Mouse (Mus musculus): ENCODE measurements around the gene Hspa1l. TPM values are rescaled to one million over a fixed set of nuclear protein-coding genes. Genes with fewer than 3 reads are reported as not detected.

Gene Hspa1l
- total and polyA plus RNA-seq, 3 experiments = 0.15 to 1.6 TPM; not detected in 1

DNA sequence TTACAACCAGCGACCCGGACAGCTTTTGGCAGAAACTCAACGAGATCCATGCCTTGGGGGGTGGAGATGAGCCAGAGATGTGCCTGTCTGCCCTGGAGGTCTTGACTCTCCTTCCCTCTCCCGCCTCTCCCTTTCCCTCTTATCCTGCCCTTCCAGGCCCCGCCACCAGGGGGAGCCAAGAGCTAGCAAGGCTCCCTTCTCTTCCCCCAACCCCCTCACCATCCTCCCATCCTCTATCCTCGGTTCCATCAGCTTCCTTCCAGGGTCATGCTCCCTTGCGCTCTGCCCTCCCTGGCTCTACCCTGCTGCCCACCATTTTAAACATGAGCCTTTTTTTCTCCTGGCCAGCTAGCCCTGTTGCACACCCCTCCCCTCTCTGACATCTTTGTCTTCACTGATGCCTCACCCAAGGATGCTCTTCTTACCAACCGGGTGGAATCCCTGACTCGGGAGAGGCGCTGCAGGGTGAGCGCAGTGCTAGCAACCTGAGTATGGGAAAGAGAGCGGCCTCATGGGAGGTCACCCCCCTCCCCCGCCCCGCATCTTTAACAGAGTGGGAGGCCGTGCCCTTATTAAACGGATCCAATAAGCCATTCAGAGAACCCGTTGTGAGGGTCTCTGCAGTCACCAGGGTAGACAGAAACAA, 48.8 kb downstream of the Hspa1l start:
- TF ChIP-seq ETS1 (IDR thresholded peaks at IDR 0.05; ENCODE audit: low read depth, low read length) (peak; percentile 15; the same call in 1 of the 2 replicates), TBP (IDR thresholded peaks at IDR 0.05; ENCODE audit: low read depth, low read length) (peak; percentile 62; the same call in 1 of the 2 replicates), SMC3 (IDR thresholded peaks at IDR 0.05; ENCODE audit: low read depth, low read length) (peak; percentile 90), MAZ (IDR thresholded peaks at IDR 0.05; ENCODE audit: low read depth, low read length) (peak; percentile 15; the same call in 1 of the 2 replicates), RCOR1 (IDR thresholded peaks at IDR 0.05; ENCODE audit: low read depth, low read length) (no peak), ZC3H11A (IDR thresholded peaks at IDR 0.05; ENCODE audit: low read depth, low read length) (peak; percentile 80), CTCF (IDR thresholded peaks at IDR 0.05 in 2 of 3, conservative IDR thresholded peaks at IDR 0.05 in 1 of 3; ENCODE audit: control insufficient read depth in 1 of 3, insufficient read depth in 1 of 3, low read depth in 2 of 3, low read length in 3 of 3, poor library complexity in 1 of 3, severe bottlenecking in 1 of 3) (peak; percentile 93 to 99 (median 95)), CHD2 (IDR thresholded peaks at IDR 0.05; ENCODE audit: low read length) (peak; percentile 6; the same call in 1 of the 2 replicates), MXI1 (IDR thresholded peaks at IDR 0.05; ENCODE audit: low read depth, low read length) (peak; percentile 1; the same call in 1 of the 2 replicates), POLR2AphosphoS2 (IDR thresholded peaks at IDR 0.05; ENCODE audit: low read length) (peak; percentile 1; the same call in 1 of the 2 replicates), BHLHE40 (IDR thresholded peaks at IDR 0.05; ENCODE audit: borderline replicate concordance, low read depth, low read length) (no peak), HCFC1 (IDR thresholded peaks at IDR 0.05; ENCODE audit: low read depth, low read length) (no peak), EP300 (IDR thresholded peaks at IDR 0.05; ENCODE audit: low read depth in 1 of 2, low read length in 2 of 2) (peak in 1 of 2 experiments; percentile 45; a peak in 1 of 4 replicates), RAD21 (IDR thresholded peaks at IDR 0.05; ENCODE audit: low read depth, low read length) (peak; percentile 84)
- Histone ChIP-seq H3K36me3 (ENCODE audit: control insufficient read depth in 1 of 2, insufficient read depth in 2 of 2, low read length in 2 of 2) (peaks cover 0 to 46% of the 10 kb centered on the region in 2 experiments; a peak in 2 of 4 replicates), H3K9ac (ENCODE audit: control insufficient read depth, low read depth, low read length, poor library complexity, severe bottlenecking) (peak overlapping the region; percentile 66)

DNA sequence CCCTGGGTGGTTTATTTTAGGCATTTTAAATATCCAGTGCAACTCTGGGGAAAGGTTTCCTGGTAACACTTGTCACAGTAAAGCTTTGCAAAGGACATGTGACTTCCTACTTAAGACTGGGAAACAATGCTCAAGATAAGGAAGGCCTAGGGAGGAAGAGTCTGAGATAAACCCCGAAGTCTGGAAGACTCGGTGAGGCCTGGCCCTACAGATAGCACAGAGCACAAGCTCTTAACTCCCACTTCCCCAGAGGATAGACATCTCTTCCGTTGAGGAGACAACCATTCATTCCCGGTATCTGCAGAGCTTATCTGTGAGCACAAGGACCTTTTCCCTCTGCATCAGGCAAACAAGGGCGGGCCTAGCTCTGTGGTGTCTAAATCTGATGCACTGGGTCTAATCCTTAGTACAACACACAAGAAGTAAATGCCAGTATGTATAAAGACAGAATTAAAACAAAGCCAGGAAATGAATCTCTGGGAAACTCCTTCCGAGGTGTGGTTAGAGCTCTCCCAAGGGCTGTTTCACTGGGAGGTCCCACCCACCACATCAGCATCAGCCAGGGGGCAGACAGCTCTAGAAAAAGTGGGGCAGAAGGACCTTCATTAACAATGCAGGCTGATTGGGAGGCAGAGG, 49.5 kb downstream of the Hspa1l start:
- peak overlapping the region; percentile 77 for H3K9ac ChIP-seq (ENCODE audit: control insufficient read depth, low read depth, low read length, poor library complexity, severe bottlenecking)
- peaks cover 0 to 43% of the 10 kb centered on the region in 2 experiments; a peak in 2 of 4 replicates for H3K36me3 ChIP-seq (ENCODE audit: control insufficient read depth in 1 of 2, insufficient read depth in 2 of 2, low read length in 2 of 2)
- H3K4me3 ChIP-seq (ENCODE audit: control insufficient read depth in 1 of 2, insufficient read depth in 1 of 2, low read depth in 2 of 2, low read length in 2 of 2) = no peak overlapping the region
- peak overlapping the region; percentile 96 for H3K27ac ChIP-seq (ENCODE audit: control insufficient read depth, low read depth, low read length)
- peaks cover 34% of the 10 kb centered on the region for H3K79me2 ChIP-seq (ENCODE audit: control insufficient read depth, insufficient read depth, low read length, poor library complexity)
- no peaks in the 10 kb centered on the region for H3K27me3 ChIP-seq (ENCODE audit: control insufficient read depth in 1 of 2, insufficient read depth in 2 of 2, low read length in 2 of 2)
- peak; percentile 98 for DNase-seq (ENCODE audit: low read depth, low spot score)
- H3K9me3 ChIP-seq (replicated peaks; ENCODE audit: insufficient read depth, low read length) = no peaks in the 10 kb centered on the region
- H3K4me1 ChIP-seq (ENCODE audit: control insufficient read depth in 1 of 2, insufficient read depth in 2 of 2, low read length in 2 of 2) = peaks cover 14 to 56% of the 10 kb centered on the region in 2 experiments; a peak in 3 of 4 replicates
- TF ChIP-seq CHD2 (IDR thresholded peaks at IDR 0.05; ENCODE audit: low read length) (peak; percentile 29), MAX (IDR thresholded peaks at IDR 0.05; ENCODE audit: low read length) (peak; percentile 92), TCF12 (IDR thresholded peaks at IDR 0.05; ENCODE audit: low read depth, low read length) (peak; percentile 99), ELF1 (IDR thresholded peaks at IDR 0.05; ENCODE audit: low read depth, low read length) (peak; percentile 70), SIN3A (IDR thresholded peaks at IDR 0.05; ENCODE audit: low read length) (peak; percentile 99), KAT2A (conservative IDR thresholded peaks at IDR 0.05; ENCODE audit: low read depth, low read length) (0 out of 2 replicates have a peak, but pooled peaks have one; percentile 50), MAFK (IDR thresholded peaks at IDR 0.05; ENCODE audit: borderline replicate concordance, low read depth, low read length) (no peak), HCFC1 (IDR thresholded peaks at IDR 0.05; ENCODE audit: low read depth, low read length) (peak; percentile 76), EP300 (IDR thresholded peaks at IDR 0.05; ENCODE audit: low read depth in 1 of 2, low read length in 2 of 2) (peak; percentile 100), RAD21 (IDR thresholded peaks at IDR 0.05; ENCODE audit: low read depth, low read length) (no peak), CTCF (IDR thresholded peaks at IDR 0.05 in 2 of 3, conservative IDR thresholded peaks at IDR 0.05 in 1 of 3; ENCODE audit: control insufficient read depth in 1 of 3, insufficient read depth in 1 of 3, low read depth in 2 of 3, low read length in 3 of 3, poor library complexity in 1 of 3, severe bottlenecking in 1 of 3) (0 out of 6 replicates have a peak, but pooled peaks of 1 of the 3 experiments have one; percentile 8), ZKSCAN1 (IDR thresholded peaks at IDR 0.05; ENCODE audit: low read depth, low read length) (no peak), GABPA (IDR thresholded peaks at IDR 0.05; ENCODE audit: low read depth, low read length) (no peak), TAL1 (IDR thresholded peaks at IDR 0.05; ENCODE audit: low read length) (peak; percentile 99), POLR2A (IDR thresholded peaks at IDR 0.05; ENCODE audit: control insufficient read depth in 1 of 2, insufficient read depth in 1 of 2, low read depth in 1 of 2, low read length in 2 of 2, poor library complexity in 1 of 2) (peak; percentile 9 to 71; a peak in 2 of 4 replicates), POLR2AphosphoS5 (IDR thresholded peaks at IDR 0.05; ENCODE audit: borderline replicate concordance, low read depth, low read length) (no peak), NELFE (IDR thresholded peaks at IDR 0.05; ENCODE audit: low read depth, low read length) (peak; percentile 31; the same call in 1 of the 2 replicates), RCOR1 (IDR thresholded peaks at IDR 0.05; ENCODE audit: low read depth, low read length) (peak; percentile 97), BHLHE40 (IDR thresholded peaks at IDR 0.05; ENCODE audit: borderline replicate concordance, low read depth, low read length) (peak; percentile 92), ETS1 (IDR thresholded peaks at IDR 0.05; ENCODE audit: low read depth, low read length) (peak; percentile 95), USF1 (IDR thresholded peaks at IDR 0.05; ENCODE audit: low read depth, low read length) (peak; percentile 96)

More for the DNA sequence above, 48.8 kb downstream of the Hspa1l start:
- Histone ChIP-seq H3K4me3 (ENCODE audit: control insufficient read depth in 1 of 2, insufficient read depth in 1 of 2, low read depth in 2 of 2, low read length in 2 of 2) (peak overlapping the region in 1 of 2 experiments; percentile 31; a peak in 1 of 4 replicates), H3K27me3 (ENCODE audit: control insufficient read depth in 1 of 2, insufficient read depth in 2 of 2, low read length in 2 of 2) (no peaks in the 10 kb centered on the region), H3K4me1 (ENCODE audit: control insufficient read depth in 1 of 2, insufficient read depth in 2 of 2, low read length in 2 of 2) (peaks cover 14 to 58% of the 10 kb centered on the region in 2 experiments), H3K79me2 (ENCODE audit: control insufficient read depth, insufficient read depth, low read length, poor library complexity) (peaks cover 29% of the 10 kb centered on the region), H3K27ac (ENCODE audit: control insufficient read depth, low read depth, low read length) (peak overlapping the region; percentile 96), H3K9me3 (replicated peaks; ENCODE audit: insufficient read depth, low read length) (no peaks in the 10 kb centered on the region)
- peak; percentile 90 for DNase-seq (ENCODE audit: low read depth, low spot score)

All from MEL (cell line).